Mouse (Mus musculus) lung, embryonic 14.5 days (tissue): ENCODE measurements around the gene Ank3. TPM values are rescaled to one million over a fixed set of nuclear protein-coding genes. Genes with fewer than 3 reads are reported as not detected.

ENCODE experiments used
- ATAC-seq: fragments of 200-750 bp; cut with Nextera tagmentation; 2 replicates; pipeline ENCODE4 v1.8.0; 2017; ENCODE audit warnings: mild to moderate bottlenecking, moderate TSS enrichment, moderate library complexity; ENCODE audit not compliant: insufficient read depth
- DNase-seq: peaks from one replicate; pipeline ENCODE4 v3.0.0-alpha.2; 2015
- H3K27ac ChIP-seq: fragments of 300-500 bp; sonication (generic); 2 replicates; pipeline ENCODE4 v1.5.1; 2014; ENCODE audit warnings: low read depth, mild to moderate bottlenecking, moderate library complexity
- H3K27me3 ChIP-seq: fragments of 300-500 bp; sonication (generic); 2 replicates; pipeline ENCODE4 v1.6.1; 2014; ENCODE audit warnings: low read length, control low read depth; ENCODE audit not compliant: insufficient read depth
- H3K36me3 ChIP-seq: fragments of 300-500 bp; sonication (generic); 2 replicates; pipeline ENCODE4 v1.6.1; 2014; ENCODE audit warnings: control low read depth; ENCODE audit not compliant: insufficient read depth
- H3K4me1 ChIP-seq: fragments of 300-500 bp; sonication (generic); 2 replicates; pipeline ENCODE4 v1.6.1; 2014; ENCODE audit warnings: antibody characterized with exemption, control low read depth; ENCODE audit not compliant: insufficient read depth
- H3K4me2 ChIP-seq: fragments of 300-500 bp; sonication (generic); 2 replicates; pipeline ENCODE4 v1.6.1; 2014; ENCODE audit warnings: mild to moderate bottlenecking
- H3K4me3 ChIP-seq: fragments of 300-500 bp; sonication (generic); 2 replicates; pipeline ENCODE4 v1.5.1; 2014; ENCODE audit warnings: low read depth, low read length
- H3K9ac ChIP-seq: fragments of 300-500 bp; sonication (generic); 2 replicates; pipeline ENCODE4 v1.6.1; 2014
- H3K9me3 ChIP-seq: fragments of 300-500 bp; sonication (generic); 2 replicates; pipeline ENCODE4 v1.6.1; 2016; ENCODE audit warnings: low read depth, low read length, control low read depth
- CTCF ChIP-seq: IDR thresholded peaks from 2 replicates; pipeline ENCODE4 v1.5.1; 2016; ENCODE audit warnings: antibody characterized with exemption, low read depth
- WGBS: fragments of 180-500 bp; shearing (Covaris S2); extraction: QIAGEN DNeasy Blood & Tissue Kit; methylation state at CpG from one replicate; pipeline ENCODE4 v1.1.7; 2014; 5-methylcytosine and 5-hydroxymethylcytosine counted together
- polyA plus RNA-seq: library from polyadenylated mRNA; unstranded; fragments of >200 nt; fragmentation: Nextera tagmentation; extraction: Ambion mirVana; gene quantifications from 2 replicates; pipeline ENCODE4 v1.2.1, GENCODE M21; 2014

The Ank3 gene
- polyA plus RNA-seq, 1 experiment from 2014 or later: 16.2 TPM

GRCm38 (mm10) chr10:69915566-69915965 is 517.0 kb downstream of the Ank3 start:
- no peaks in the 10 kb centered on the region for H3K36me3 ChIP-seq
- ATAC-seq: no peak
- H3K9me3 ChIP-seq: no peaks in the 10 kb centered on the region
- no peak overlapping the region for H3K9ac ChIP-seq
- H3K4me1 ChIP-seq: no peaks in the 10 kb centered on the region
- H3K27ac ChIP-seq: no peak overlapping the region
- H3K27me3 ChIP-seq: no peaks in the 10 kb centered on the region
- DNase-seq: no peak
- no peak overlapping the region for H3K4me2 ChIP-seq
- 79% methylated on average over 3 of the region's 3 CpGs for WGBS
- H3K4me3 ChIP-seq: no peak overlapping the region
- no peak for TF ChIP-seq CTCF

GRCm38 (mm10) chr10:69916205-69916604 is 517.6 kb downstream of the Ank3 start:
- H3K4me3 ChIP-seq: no peak overlapping the region
- no peak for DNase-seq
- no peak for TF ChIP-seq CTCF
- H3K9me3 ChIP-seq: no peaks in the 10 kb centered on the region
- WGBS: 81% methylated on average over 4 of the region's 4 CpGs
- no peak for ATAC-seq
- no peak overlapping the region for H3K9ac ChIP-seq
- H3K4me1 ChIP-seq: no peaks in the 10 kb centered on the region
- no peak overlapping the region for H3K4me2 ChIP-seq
- no peaks in the 10 kb centered on the region for H3K36me3 ChIP-seq
- no peaks in the 10 kb centered on the region for H3K27me3 ChIP-seq
- no peak overlapping the region for H3K27ac ChIP-seq

DNA sequence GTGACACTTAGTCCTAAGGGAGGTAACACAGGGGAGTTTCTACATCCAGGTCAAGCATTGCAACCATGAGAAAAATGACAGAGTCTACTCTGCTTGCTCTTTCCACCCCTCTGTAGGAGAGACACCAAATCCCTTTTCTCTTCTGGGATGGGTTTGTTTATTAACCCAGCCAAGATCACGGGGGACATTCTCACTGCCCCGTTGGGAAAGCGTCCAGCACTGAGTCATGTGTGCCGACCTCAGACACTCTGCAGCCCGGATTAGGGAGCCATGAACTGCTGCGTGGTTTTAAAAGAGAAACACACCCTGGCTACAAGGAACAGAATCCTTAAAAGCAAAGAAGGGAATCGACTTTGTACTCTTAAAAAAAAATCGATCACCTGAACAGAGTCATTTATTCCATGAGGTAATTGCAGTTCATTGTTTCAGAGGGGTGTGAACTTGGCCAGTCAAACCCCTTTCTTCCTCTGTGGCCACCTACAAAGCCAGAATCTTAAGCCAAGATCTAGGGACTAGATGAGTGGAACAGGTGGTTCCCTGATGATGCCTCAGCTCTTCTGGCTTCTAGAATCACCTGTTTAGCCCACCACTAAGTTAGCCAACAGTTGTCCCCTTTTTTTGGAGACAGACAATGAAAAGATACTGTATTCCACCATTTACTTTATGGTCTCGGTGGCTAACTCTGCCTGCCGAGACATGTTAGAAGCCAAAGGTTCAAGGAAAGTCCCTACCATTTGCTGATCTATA is 518.3 kb downstream of the Ank3 start:
- no peak overlapping the region for H3K4me2 ChIP-seq
- WGBS: 57% methylated on average over 10 of the region's 10 CpGs
- no peak for ATAC-seq
- no peak overlapping the region for H3K27ac ChIP-seq
- no peak for TF ChIP-seq CTCF
- no peaks in the 10 kb centered on the region for H3K4me1 ChIP-seq
- no peaks in the 10 kb centered on the region for H3K9me3 ChIP-seq
- no peak overlapping the region for H3K4me3 ChIP-seq
- DNase-seq: no peak
- no peak overlapping the region for H3K9ac ChIP-seq
- no peaks in the 10 kb centered on the region for H3K27me3 ChIP-seq
- H3K36me3 ChIP-seq: no peaks in the 10 kb centered on the region

DNA sequence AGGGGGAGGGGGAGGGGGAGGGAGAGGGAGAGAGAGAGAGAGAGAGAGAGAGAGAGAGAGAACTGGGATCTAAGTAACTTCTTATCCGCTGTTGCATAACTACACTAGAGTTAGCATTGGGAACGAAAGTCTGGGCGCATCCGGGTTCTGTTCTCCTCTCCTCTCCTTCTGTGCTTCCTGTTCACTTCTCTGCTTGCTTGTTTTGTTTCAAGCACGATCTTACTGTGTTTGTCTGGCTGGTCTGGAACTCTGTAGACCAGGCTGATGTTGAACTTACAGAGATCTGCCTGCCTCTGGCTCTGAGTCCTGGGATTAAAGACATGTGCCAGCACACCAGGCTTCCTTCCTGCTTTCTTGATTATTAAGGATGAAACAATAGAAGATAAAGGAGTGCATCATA is 519.1 kb downstream of the Ank3 start:
- ATAC-seq: no peak

DNA sequence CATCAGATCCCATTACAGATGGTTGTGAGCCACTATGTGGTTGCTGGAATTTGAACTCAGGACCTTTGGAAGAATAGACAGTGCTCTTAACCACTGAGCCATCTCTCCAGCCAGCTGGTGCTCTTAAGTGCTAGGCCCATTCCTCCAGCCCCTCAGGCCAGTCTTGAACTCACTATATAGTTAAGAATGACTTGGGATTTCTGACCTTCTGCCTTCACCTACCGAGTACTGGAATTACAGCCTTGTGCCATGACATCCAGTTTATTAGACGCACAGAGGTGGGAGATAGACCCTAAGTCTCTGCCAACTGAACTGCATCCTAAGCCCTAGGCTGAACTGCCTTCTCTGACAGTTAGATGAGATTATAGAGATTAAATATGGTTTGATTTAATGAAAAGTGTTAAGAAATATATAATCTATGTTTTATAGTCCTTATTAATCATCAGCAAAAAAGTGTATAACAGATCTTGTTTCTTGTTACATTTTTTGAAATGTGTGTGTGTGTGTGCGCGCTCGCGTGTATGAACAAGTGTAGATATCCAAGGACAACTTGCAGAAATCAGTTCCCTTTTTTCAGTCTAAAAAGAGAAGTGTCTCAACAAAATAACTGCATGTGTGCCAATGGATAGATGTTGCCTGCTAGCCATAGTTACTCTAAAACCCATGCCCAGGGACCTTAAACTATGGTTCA is 520.0 kb downstream of the Ank3 start:
- ATAC-seq (no peak), DNase-seq (no peak)
- Histone ChIP-seq H3K36me3 (no peaks in the 10 kb centered on the region), H3K4me1 (no peaks in the 10 kb centered on the region), H3K4me3 (no peak overlapping the region), H3K9me3 (no peaks in the 10 kb centered on the region), H3K9ac (no peak overlapping the region), H3K27me3 (0 out of 2 replicates have a peak, but pooled peaks cover 3% of the 10 kb centered on the region), H3K4me2 (no peak overlapping the region), H3K27ac (no peak overlapping the region)
- TF ChIP-seq CTCF: no peak
- WGBS: 95% methylated on average over 6 of the region's 6 CpGs

More for the DNA sequence above, 519.1 kb downstream of the Ank3 start:
- Histone ChIP-seq H3K9ac (no peak overlapping the region), H3K9me3 (no peaks in the 10 kb centered on the region), H3K27ac (no peak overlapping the region), H3K4me3 (no peak overlapping the region), H3K27me3 (0 out of 2 replicates have a peak, but pooled peaks cover 3% of the 10 kb centered on the region), H3K36me3 (no peaks in the 10 kb centered on the region), H3K4me1 (no peaks in the 10 kb centered on the region), H3K4me2 (no peak overlapping the region)
- no peak for TF ChIP-seq CTCF
- WGBS: 82% methylated on average over 5 of the region's 5 CpGs
- DNase-seq: no peak

- no peak for TF ChIP-seq CTCF
- Histone ChIP-seq H3K4me1 (no peaks in the 10 kb centered on the region), H3K27me3 (0 out of 2 replicates have a peak, but pooled peaks cover 3% of the 10 kb centered on the region), H3K9me3 (no peaks in the 10 kb centered on the region), H3K9ac (no peak overlapping the region), H3K4me2 (no peak overlapping the region), H3K4me3 (no peak overlapping the region), H3K27ac (no peak overlapping the region), H3K36me3 (no peaks in the 10 kb centered on the region)
- DNase-seq (no peak), ATAC-seq (no peak)
- 71% methylated on average over 5 of the region's 5 CpGs for WGBS
These were observed 520.5 kb downstream of the Ank3 start for GRCm38 (mm10) chr10:69919152-69919492.

- TF ChIP-seq CTCF: no peak
- no peak for DNase-seq
- H3K27ac ChIP-seq: no peak overlapping the region
- H3K9me3 ChIP-seq: no peaks in the 10 kb centered on the region
- H3K4me1 ChIP-seq: peaks cover 2% of the 10 kb centered on the region
- H3K27me3 ChIP-seq: 0 out of 2 replicates have a peak, but pooled peaks cover 3% of the 10 kb centered on the region
- no peak overlapping the region for H3K9ac ChIP-seq
- H3K4me3 ChIP-seq: no peak overlapping the region
- no peak for ATAC-seq
- no peaks in the 10 kb centered on the region for H3K36me3 ChIP-seq
- WGBS: 71% methylated on average over 7 of the region's 7 CpGs
- no peak overlapping the region for H3K4me2 ChIP-seq
These were observed 521.2 kb downstream of the Ank3 start for GRCm38 (mm10) chr10:69919746-69920145.
